Mouse (Mus musculus) ES-E14 (cell line): ENCODE data around the gene Cad. TPM values are rescaled to one million over a fixed set of nuclear protein-coding genes. Genes with fewer than 3 reads are reported as not detected.

ENCODE experiments used
- DNase-seq: peaks from one replicate; pipeline ENCODE4 v3.0.0-alpha.2; 2013; ENCODE audit warnings: low read depth, low spot score
- H3K27ac ChIP-seq: 2 replicates; pipeline ENCODE4 v1.5.1; 2012; ENCODE audit warnings: low read depth, mild to moderate bottlenecking, low read length, moderate library complexity, mixed read lengths; ENCODE audit not compliant: poor library complexity, insufficient read depth, severe bottlenecking
- H3K36me3 ChIP-seq: 2 replicates; pipeline ENCODE4 v1.6.1; 2012; ENCODE audit warnings: mild to moderate bottlenecking, low read length, moderate library complexity, mixed read lengths; ENCODE audit not compliant: control insufficient read depth, poor library complexity, insufficient read depth, severe bottlenecking
- H3K4me1 ChIP-seq, 2 experiments: fragments of 150-350 bp in 1 of 2; sonication (generic) in 1 of 2; 2 replicates each; pipeline ENCODE4 v1.6.1; 2012; ENCODE audit warnings: low read length in 2 of 2, mild to moderate bottlenecking in 1 of 2, mixed read lengths in 1 of 2; ENCODE audit not compliant: control insufficient read depth in 2 of 2, insufficient read depth in 2 of 2, poor library complexity in 1 of 2
- H3K4me3 ChIP-seq, 2 experiments: fragments of 150-350 bp in 1 of 2; sonication (generic) in 1 of 2; 2 replicates each; pipeline ENCODE4 v1.5.1; 2012; ENCODE audit warnings: low read length in 2 of 2, low read depth in 1 of 2, mild to moderate bottlenecking in 1 of 2, mixed read lengths in 1 of 2; ENCODE audit not compliant: insufficient read depth in 1 of 2, poor library complexity in 1 of 2, severe bottlenecking in 1 of 2
- H3K9ac ChIP-seq: 2 replicates; pipeline ENCODE4 v1.6.1; 2012; ENCODE audit warnings: low read depth, mild to moderate bottlenecking, low read length, mixed read lengths; ENCODE audit not compliant: poor library complexity, insufficient read depth, severe bottlenecking
- H3K9me3 ChIP-seq: fragments of 150-350 bp; sonication (generic); 2 replicates; pipeline ENCODE4 v1.6.1; 2012; ENCODE audit warnings: low read depth, mild to moderate bottlenecking, low read length; ENCODE audit not compliant: control insufficient read depth, insufficient read depth
- CHD2 ChIP-seq: IDR thresholded peaks from 2 replicates; pipeline ENCODE4 v1.6.1; 2014; ENCODE audit warnings: mild to moderate bottlenecking, low read depth, low read length, inconsistent platforms
- HCFC1 ChIP-seq: IDR thresholded peaks from 2 replicates; pipeline ENCODE4 v1.6.1; 2012; ENCODE audit warnings: low read length, inconsistent platforms, borderline replicate concordance; ENCODE audit not compliant: insufficient read depth
- MAFK ChIP-seq: IDR thresholded peaks from 2 replicates; pipeline ENCODE4 v1.6.1; 2014; ENCODE audit warnings: mild to moderate bottlenecking, low read depth, low read length, inconsistent platforms; ENCODE audit not compliant: insufficient read depth
- ZC3H11A ChIP-seq: IDR thresholded peaks from 2 replicates; pipeline ENCODE4 v1.6.1; 2012; ENCODE audit warnings: low read depth, mild to moderate bottlenecking, inconsistent platforms, low read length, borderline replicate concordance
- ZNF384 ChIP-seq: IDR thresholded peaks from 2 replicates; pipeline ENCODE4 v1.6.1; 2012; ENCODE audit warnings: low read depth, low read length, inconsistent platforms
- in situ Hi-C, 2 experiments: fragments of 600-800 bp; cut with MboI; formaldehyde crosslinking; loops; one replicate each; pipeline ENCODE4 v1.15.1; 2025; ENCODE audit warnings: low sequenced_read_pairs in 2 of 2, inconsistent platforms in 1 of 2; ENCODE audit not compliant: unreplicated experiment in 2 of 2
- total RNA-seq: library from RNA; depleted of rRNA; stranded (reverse); fragments of 300-350 nt; gene quantifications from 2 replicates; pipeline ENCODE4 v1.2.3, GENCODE M21; 2012

Cad gene
- total RNA-seq, 1 experiment = 154 TPM

GRCm38 (mm10) chr5:31055216-31056140, 898 bp downstream of the Cad start:
- H3K4me1 ChIP-seq = no peaks in the 10 kb centered on the region; a peak in 1 of 4 replicates
- H3K4me3 ChIP-seq = peak overlapping the region; percentile 88 to 95
- H3K27ac ChIP-seq = peak overlapping the region; percentile 43; the same call in 1 of the 2 replicates
- in situ Hi-C loops = no loop called here
- H3K36me3 ChIP-seq = peaks cover 28% of the 10 kb centered on the region
- H3K9me3 ChIP-seq = no peaks in the 10 kb centered on the region
- peak overlapping the region; percentile 96 for H3K9ac ChIP-seq
- TF ChIP-seq ZNF384 (no peak), CHD2 (peak; percentile 87)
- no peak for DNase-seq

GRCm38 (mm10) chr5:31069810-31070209, 15.2 kb downstream of the Cad start:
- peaks cover 87% of the 10 kb centered on the region for H3K36me3 ChIP-seq
- H3K4me1 ChIP-seq = no peaks in the 10 kb centered on the region; a peak in 1 of 4 replicates
- DNase-seq = no peak
- H3K4me3 ChIP-seq = no peak overlapping the region
- H3K9ac ChIP-seq = no peak overlapping the region
- H3K9me3 ChIP-seq = no peaks in the 10 kb centered on the region
- TF ChIP-seq HCFC1 (no peak), ZC3H11A (no peak), MAFK (no peak), ZNF384 (no peak), CHD2 (no peak)
- in situ Hi-C loops = no loop called here
- H3K27ac ChIP-seq = no peak overlapping the region

- H3K9ac ChIP-seq = no peak overlapping the region
Measured at GRCm38 (mm10) chr5:31071059-31071458, 16.5 kb downstream of the Cad start.

GRCm38 (mm10) chr5:31071821-31072220, 17.2 kb downstream of the Cad start:
- no peak for TF ChIP-seq CHD2
- no peak for TF ChIP-seq ZC3H11A
- no peak for TF ChIP-seq HCFC1
- no peak for TF ChIP-seq MAFK
- TF ChIP-seq ZNF384 = no peak
- in situ Hi-C loops = no loop called here
- H3K36me3 ChIP-seq = peaks cover 92% of the 10 kb centered on the region

More at GRCm38 (mm10) chr5:31071059-31071458, 16.5 kb downstream of the Cad start:
- no peak for DNase-seq
- H3K9me3 ChIP-seq = no peaks in the 10 kb centered on the region
- peaks cover 91% of the 10 kb centered on the region for H3K36me3 ChIP-seq
- no peak overlapping the region for H3K27ac ChIP-seq
- no peaks in the 10 kb centered on the region; a peak in 1 of 4 replicates for H3K4me1 ChIP-seq
- TF ChIP-seq HCFC1 (no peak), ZC3H11A (no peak), ZNF384 (no peak), CHD2 (no peak), MAFK (no peak)
- in situ Hi-C loops = no loop called here
- no peak overlapping the region for H3K4me3 ChIP-seq

More at GRCm38 (mm10) chr5:31071821-31072220, 17.2 kb downstream of the Cad start:
- DNase-seq = no peak
- Histone ChIP-seq H3K27ac (no peak overlapping the region; the same call in 1 of the 2 replicates), H3K9me3 (no peaks in the 10 kb centered on the region), H3K4me3 (no peak overlapping the region), H3K9ac (no peak overlapping the region), H3K4me1 (no peaks in the 10 kb centered on the region; a peak in 1 of 4 replicates)
